Mouse (Mus musculus) lung, adult 2 months (tissue): ENCODE measurements at regions not wholly inside any gene's neighbourhood (a gene's known extent, or its start where the extent isn't known, plus 50 kb on each side); places are given as distances from the start of the nearest gene placed in this dataset.
A peak's percentile ranks its signal among the peaks of the same experiment; 100 is the strongest.

Experiments
- DNase-seq: peaks from one replicate; pipeline ENCODE4 v3.0.0; 2022
- H3K4me1 ChIP-seq: fragments of 200-500 bp; 2 replicates; pipeline ENCODE4 v1.6.1; 2011; ENCODE audit warnings: low read length; ENCODE audit not compliant: control insufficient read depth, insufficient read depth
- H3K4me3 ChIP-seq: fragments of 200-500 bp; replicated peaks from 2 replicates; pipeline ENCODE3; 2011; ENCODE audit warnings: low read depth, mild to moderate bottlenecking, control low read depth, low read length; ENCODE audit errors: extremely low read depth
- CTCF ChIP-seq: fragments of 200-500 bp; IDR thresholded peaks from 2 replicates; pipeline ENCODE4 v1.5.1; 2011; ENCODE audit warnings: mild to moderate bottlenecking, low read length, control low read depth; ENCODE audit not compliant: insufficient read depth
- POLR2A ChIP-seq: fragments of 200-500 bp; IDR thresholded peaks from 2 replicates; pipeline ENCODE4 v1.6.1; 2011; ENCODE audit warnings: low read depth, mild to moderate bottlenecking, control low read depth, low read length, borderline replicate concordance; ENCODE audit errors: extremely low read depth
- WGBS: fragments of 180-500 bp; shearing (Covaris S2); methylation state at CpG from one replicate; pipeline ENCODE4 v1.1.7; 2018; 5-methylcytosine and 5-hydroxymethylcytosine counted together

- 85% methylated on average over 7 of the region's 7 CpGs for WGBS
Measured at GRCm38 (mm10) chr5:133662474-133663256, 436.8 kb upstream of the Castor2 start.

GRCm38 (mm10) chr5:133660351-133660750, 439.2 kb upstream of the Castor2 start:
- Histone ChIP-seq H3K4me3 (no peak overlapping the region), H3K4me1 (no peaks in the 10 kb centered on the region)
- WGBS, result 54% methylated on average over 11 of the region's 11 CpGs
- peak; percentile 10 for DNase-seq
- TF ChIP-seq CTCF (no peak), POLR2A (no peak)

More at GRCm38 (mm10) chr5:133662474-133663256, 436.8 kb upstream of the Castor2 start:
- H3K4me3 ChIP-seq, result no peak overlapping the region
- DNase-seq, result no peak
- TF ChIP-seq CTCF (no peak), POLR2A (no peak)
- H3K4me1 ChIP-seq, result no peaks in the 10 kb centered on the region

- no peak for TF ChIP-seq CTCF
- TF ChIP-seq POLR2A, result no peak
- WGBS, result 68% methylated on average over 8 of the region's 8 CpGs
- Histone ChIP-seq H3K4me3 (no peak overlapping the region), H3K4me1 (no peaks in the 10 kb centered on the region)
- DNase-seq, result no peak
Measured at GRCm38 (mm10) chr5:133656837-133657236, 442.7 kb upstream of the Castor2 start.

- Histone ChIP-seq H3K4me3 (no peak overlapping the region), H3K4me1 (no peaks in the 10 kb centered on the region)
- DNase-seq, result no peak
- WGBS, result 81% methylated on average over 1 of the region's 1 CpGs
- TF ChIP-seq POLR2A, result no peak
- no peak for TF ChIP-seq CTCF
Measured at GRCm38 (mm10) chr5:133653431-133653830, 446.1 kb upstream of the Castor2 start.

- TF ChIP-seq POLR2A (no peak), CTCF (no peak)
- Histone ChIP-seq H3K4me3 (no peak overlapping the region), H3K4me1 (no peaks in the 10 kb centered on the region)
- WGBS, result 93% methylated on average over 3 of the region's 3 CpGs
- no peak for DNase-seq
Measured at GRCm38 (mm10) chr5:133650246-133650645, 449.3 kb upstream of the Castor2 start.

GRCm38 (mm10) chr5:133645696-133646195, 453.8 kb upstream of the Castor2 start:
- H3K4me3 ChIP-seq, result no peak overlapping the region
- DNase-seq, result no peak
- WGBS, result 81% methylated on average over 3 of the region's 3 CpGs
- H3K4me1 ChIP-seq, result no peaks in the 10 kb centered on the region
- TF ChIP-seq CTCF, result no peak
- TF ChIP-seq POLR2A, result no peak

- no peak overlapping the region for H3K4me3 ChIP-seq
- no peaks in the 10 kb centered on the region for H3K4me1 ChIP-seq
- 61% methylated on average over 2 of the region's 2 CpGs for WGBS
- DNase-seq, result no peak
- no peak for TF ChIP-seq POLR2A
- no peak for TF ChIP-seq CTCF
Measured at GRCm38 (mm10) chr5:133643326-133643725, 456.2 kb upstream of the Castor2 start.

GRCm38 (mm10) chr5:133634481-133634880, 465.0 kb upstream of the Castor2 start:
- DNase-seq, result no peak
- Histone ChIP-seq H3K4me3 (no peak overlapping the region), H3K4me1 (no peaks in the 10 kb centered on the region)
- 33% methylated on average over 5 of the region's 5 CpGs for WGBS
- TF ChIP-seq POLR2A (no peak), CTCF (no peak)

GRCm38 (mm10) chr5:133631812-133632211, 467.7 kb upstream of the Castor2 start:
- DNase-seq, result no peak
- Histone ChIP-seq H3K4me3 (no peak overlapping the region), H3K4me1 (no peaks in the 10 kb centered on the region)
- TF ChIP-seq CTCF (no peak), POLR2A (no peak)

- no peak for TF ChIP-seq POLR2A
- Histone ChIP-seq H3K4me1 (no peaks in the 10 kb centered on the region), H3K4me3 (no peak overlapping the region)
- DNase-seq, result no peak
- WGBS, result 76% methylated on average over 8 of the region's 8 CpGs
Measured at GRCm38 (mm10) chr5:133619347-133619746, 480.2 kb upstream of the Castor2 start.

- Histone ChIP-seq H3K4me1 (no peaks in the 10 kb centered on the region), H3K4me3 (no peak overlapping the region)
- no peak for DNase-seq
- WGBS, result 62% methylated on average over 8 of the region's 8 CpGs
- no peak for TF ChIP-seq POLR2A
- no peak for TF ChIP-seq CTCF
Measured at GRCm38 (mm10) chr5:133601241-133601739, 498.2 kb upstream of the Castor2 start.
